Mouse (Mus musculus) retina, postnatal 7 days (tissue): ENCODE results near the gene Abi3.

Experiments
- DNase-seq: peaks from one replicate; pipeline ENCODE4 v3.0.0-alpha.2; 2012; ENCODE audit warnings: low read depth, low spot score

Gene Abi3

GRCm38 (mm10) chr11:95826317-95827167, 15.7 kb downstream of the Abi3 start:
- no peak for DNase-seq

DNA sequence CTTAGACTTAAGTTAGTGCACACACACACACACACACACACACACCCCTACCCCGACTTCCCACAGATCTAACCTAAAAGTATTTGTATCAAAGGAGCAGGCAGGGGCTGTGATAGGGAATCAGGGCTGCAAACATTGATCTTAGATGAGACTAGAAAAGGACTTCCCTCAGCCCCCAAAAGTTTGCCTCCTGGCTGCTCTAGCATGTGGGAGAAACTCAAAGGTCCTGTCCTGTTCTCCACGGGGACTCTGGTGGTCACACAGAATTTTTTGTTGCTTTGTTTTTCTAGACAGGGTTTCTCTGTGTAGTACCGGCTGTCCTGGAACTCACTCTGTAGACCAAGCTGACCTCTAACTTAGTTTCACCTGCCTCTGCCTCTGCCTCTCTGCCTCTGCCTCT, 16.7 kb downstream of the Abi3 start:
- DNase-seq = no peak

- no peak for DNase-seq
Measured at GRCm38 (mm10) chr11:95824877-95825243, 17.4 kb downstream of the Abi3 start.

GRCm38 (mm10) chr11:95824071-95824876, 18.0 kb downstream of the Abi3 start, which contains the start of gene Phospho1:
Phospho1 (plus strand) TSS chr11:95824499.
- DNase-seq = peak; percentile 85

DNA sequence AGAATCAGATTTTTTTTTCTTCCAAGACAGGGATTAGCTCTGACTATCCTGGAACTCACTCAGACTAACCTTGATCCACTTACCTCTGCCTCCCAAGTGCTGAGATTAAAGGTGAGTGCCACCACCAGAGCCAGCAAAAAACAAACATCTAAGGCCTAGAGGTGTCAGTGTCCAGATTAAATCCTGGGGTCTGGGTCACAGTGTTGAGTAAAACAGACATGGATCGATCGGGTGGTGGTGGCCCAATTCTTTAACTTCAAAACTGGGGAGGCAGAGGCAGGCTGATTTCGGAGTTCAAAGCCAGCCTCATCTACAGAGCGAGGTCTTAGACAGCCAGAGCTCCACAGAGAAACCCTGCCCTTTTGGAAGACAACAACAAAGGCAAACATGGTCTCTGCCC, 19.8 kb downstream of the Abi3 start:
- no peak for DNase-seq

GRCm38 (mm10) chr11:95821511-95821910, 20.8 kb downstream of the Abi3 start:
- DNase-seq = no peak

GRCm38 (mm10) chr11:95819138-95819537, 23.1 kb downstream of the Abi3 start:
- DNase-seq = no peak

DNA sequence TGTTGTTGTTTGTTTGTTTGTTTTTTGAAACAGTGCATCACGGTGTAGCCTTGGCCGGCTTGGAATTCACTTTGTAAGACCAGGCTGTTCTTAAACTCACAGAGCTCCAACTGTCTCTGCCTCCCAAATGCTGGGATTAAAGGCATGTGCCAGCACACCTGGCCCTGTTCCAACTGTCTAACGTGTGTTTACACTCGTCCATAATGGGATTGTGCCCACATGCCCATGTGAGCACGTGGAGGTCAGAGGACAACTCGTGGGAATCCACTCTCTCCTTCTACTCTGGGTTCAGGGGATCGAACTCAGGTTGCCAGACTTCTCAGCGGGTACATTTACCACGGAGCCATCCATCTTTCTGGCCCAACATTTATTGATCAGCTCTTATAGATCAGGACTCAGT, 26.9 kb downstream of the Abi3 start:
- no peak for DNase-seq

DNA sequence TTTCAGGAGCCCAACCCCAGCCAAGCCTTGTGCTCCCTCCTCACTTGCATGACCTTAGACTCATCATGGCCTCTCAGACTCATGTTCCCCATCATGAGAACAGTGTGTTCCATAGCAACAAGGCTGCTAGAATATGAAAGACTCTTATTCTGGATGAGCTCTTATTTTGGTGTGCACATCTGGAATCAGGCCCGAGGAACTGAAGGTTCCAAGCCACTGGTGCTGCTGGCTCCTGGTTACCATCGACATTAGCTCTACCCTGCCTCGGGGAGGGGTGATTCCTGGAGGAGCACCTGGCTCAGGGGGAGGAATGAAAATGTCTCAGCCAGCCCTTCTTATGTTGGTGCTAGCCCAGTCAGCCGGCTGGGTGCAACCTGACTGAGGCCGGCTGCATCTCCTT, 27.4 kb downstream of the Abi3 start:
- no peak for DNase-seq

- DNase-seq = no peak
Measured at GRCm38 (mm10) chr11:95814101-95814500, 28.2 kb downstream of the Abi3 start.

- DNase-seq = no peak
Measured at GRCm38 (mm10) chr11:95812224-95812623, 30.1 kb downstream of the Abi3 start.

DNA sequence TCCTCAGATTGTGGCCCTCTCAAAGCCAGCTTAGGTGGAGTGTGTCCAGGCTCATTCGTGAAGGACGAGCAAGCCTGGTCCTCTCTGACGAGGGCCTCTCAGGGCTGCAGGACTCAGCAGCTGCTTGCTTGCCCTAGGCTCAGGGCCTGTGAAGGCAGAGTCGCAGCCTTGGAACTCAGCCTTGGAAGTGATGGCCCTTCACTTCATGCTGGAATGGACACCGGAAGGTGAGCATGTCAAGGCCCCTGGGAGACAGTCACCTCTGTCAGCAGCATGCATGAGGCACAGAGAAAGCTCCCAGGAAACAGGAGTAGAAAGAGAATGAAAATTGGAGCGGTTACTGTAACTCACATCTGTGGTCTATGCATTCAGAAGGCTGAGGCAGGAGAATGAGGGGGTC, 30.5 kb downstream of the Abi3 start:
- no peak for DNase-seq

DNA sequence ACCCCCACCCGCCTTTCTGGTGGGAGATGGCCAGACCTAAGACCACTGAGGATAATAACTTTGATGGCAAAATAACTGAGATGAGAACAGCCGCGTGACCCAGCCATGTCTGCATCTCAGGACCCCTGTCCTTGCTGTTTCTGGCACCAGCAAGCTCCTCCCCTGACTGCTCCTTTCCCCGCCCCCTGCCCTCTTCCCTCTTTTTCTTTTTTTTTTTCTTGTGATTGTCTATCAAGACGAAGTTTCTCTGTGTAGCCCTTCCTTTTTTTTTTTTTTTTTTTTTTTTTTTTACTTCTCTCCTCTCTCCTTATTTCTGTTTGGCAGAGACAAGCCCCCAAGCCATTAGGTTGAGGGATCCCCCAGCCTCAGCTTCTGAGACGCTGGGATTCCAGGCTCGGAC, 31.4 kb downstream of the Abi3 start:
- DNase-seq = no peak

DNA sequence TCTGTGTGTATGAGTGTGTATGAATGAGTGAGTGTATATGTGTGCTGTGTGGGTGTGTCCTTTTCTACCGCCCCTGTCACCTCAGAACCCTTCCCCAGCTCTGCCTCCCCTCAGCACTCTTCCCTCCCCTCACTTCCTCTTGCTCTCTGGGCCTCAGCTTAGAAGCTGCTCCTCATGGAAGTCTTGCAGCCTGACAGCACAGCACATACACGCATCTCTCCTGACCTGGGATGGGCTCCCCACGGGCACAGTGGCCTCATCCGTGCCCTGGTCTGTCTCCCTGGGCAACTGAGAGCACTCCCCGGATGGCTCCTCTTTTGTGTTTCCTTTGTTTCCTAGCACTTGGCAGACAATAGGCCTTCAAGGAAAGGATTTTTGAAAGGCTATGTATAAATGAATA, 32.7 kb downstream of the Abi3 start:
- DNase-seq = no peak

- no peak for DNase-seq
Measured at GRCm38 (mm10) chr11:95808448-95809011, 33.7 kb downstream of the Abi3 start.

DNA sequence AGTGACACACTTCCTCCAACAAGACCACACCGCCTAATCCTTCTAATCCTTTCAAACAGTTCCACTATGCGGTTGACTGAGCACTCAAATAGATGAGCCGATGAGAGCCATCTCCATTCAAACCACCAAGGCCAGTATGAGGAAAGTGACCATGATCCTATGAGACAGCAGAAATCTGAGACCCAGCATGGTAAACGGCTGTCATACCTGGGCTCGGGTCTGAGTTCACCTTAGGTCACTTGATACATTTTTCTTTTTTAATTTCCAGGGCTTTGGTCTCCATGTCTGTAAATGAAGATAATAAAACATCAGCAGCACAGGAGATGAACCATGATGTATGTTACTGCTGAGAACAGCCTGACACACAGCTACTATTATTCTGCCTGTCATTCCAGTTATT, 34.4 kb downstream of the Abi3 start:
- no peak for DNase-seq

- DNase-seq = no peak
Measured at GRCm38 (mm10) chr11:95805527-95805926, 36.7 kb downstream of the Abi3 start.

DNA sequence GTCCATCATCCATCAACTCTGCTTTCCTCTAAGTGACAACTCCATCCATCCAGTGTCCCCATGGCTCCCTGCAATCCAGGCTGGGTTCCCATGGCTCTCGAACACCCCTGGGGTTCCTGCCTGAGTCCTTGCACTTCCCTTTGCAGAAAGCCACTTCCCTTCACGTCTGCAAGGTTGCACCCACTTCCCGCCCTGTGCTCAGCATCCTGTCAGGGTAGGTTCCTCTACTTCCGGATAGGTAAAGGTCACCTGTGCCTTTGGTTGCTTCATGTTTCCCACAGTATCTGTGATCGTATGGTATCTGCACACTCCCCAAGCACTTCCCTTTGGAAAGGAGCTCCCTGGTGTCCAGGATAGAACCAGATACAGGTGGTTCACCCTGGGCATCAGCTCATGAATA, 37.3 kb downstream of the Abi3 start:
- DNase-seq = no peak

- no peak for DNase-seq
Measured at GRCm38 (mm10) chr11:95795582-95795981, 46.7 kb downstream of the Abi3 start.

GRCm38 (mm10) chr11:95794201-95794600, 48.1 kb downstream of the Abi3 start:
- no peak for DNase-seq

DNA sequence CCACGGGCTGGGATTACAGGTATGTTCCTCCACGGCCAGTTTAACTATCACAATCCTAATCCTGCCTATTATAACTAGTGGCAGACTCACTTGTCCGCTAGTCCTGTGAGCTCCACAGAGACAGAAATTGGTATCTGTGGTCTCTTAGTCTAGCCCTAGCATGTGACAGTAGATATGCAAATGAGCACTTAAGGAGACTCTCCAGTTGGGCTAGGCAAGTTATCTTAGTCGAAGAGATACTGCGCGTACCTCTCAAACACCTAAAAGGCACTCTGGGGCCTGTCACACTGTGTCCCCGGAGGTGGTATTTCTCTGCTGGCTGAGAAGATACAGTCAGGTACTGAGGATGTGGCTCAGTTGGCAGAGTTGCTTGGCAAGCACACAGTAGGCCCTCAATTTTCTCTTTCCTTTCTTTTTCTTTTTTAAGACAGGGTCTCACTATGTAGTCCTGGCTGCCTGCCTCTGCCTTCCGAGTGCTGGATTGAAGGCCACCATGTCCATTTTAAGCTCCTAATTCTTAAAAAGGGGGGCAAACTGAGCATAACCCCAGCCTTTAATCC, 49.2 kb downstream of the Abi3 start:
- DNase-seq = no peak

DNA sequence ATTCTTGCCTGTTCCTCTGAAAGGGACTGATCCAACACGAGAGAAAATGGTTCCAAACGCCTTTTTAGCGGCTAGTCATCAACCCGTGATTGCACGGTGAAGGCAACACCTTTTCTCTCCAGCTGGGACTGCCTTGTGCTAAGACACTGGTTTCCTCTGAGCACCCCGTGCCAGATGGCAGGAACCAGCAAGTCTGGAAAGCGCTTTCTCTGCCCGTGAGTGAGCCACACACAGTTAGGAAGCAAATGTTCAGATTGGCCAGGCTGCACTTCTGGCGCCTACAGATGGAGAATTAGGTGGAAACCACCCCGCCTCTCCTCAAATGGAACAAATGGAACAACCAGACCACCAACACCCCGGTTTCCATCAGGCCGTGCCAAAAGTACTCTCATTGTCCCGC, 50.5 kb downstream of the Abi3 start:
- DNase-seq = no peak
